Mouse (Mus musculus) E14TG2a.4 (cell line): ENCODE data around the gene Cln6.

Experiments
- CTCF ChIP-seq: conservative IDR thresholded peaks from 2 replicates; pipeline ENCODE4 v1.5.1; 2014; ENCODE audit warnings: low read length
- NANOG ChIP-seq: IDR thresholded peaks from 2 replicates; pipeline ENCODE4 v1.6.1; 2014; ENCODE audit warnings: borderline replicate concordance, low read length, mixed read lengths
- POU5F1 ChIP-seq: IDR thresholded peaks from 2 replicates; pipeline ENCODE4 v1.6.1; 2014; ENCODE audit warnings: low read length, borderline replicate concordance

- TF ChIP-seq CTCF (no peak), POU5F1 (no peak), NANOG (no peak)
These were observed 48.7 kb upstream of the Cln6 start for GRCm38 (mm10) chr9:62789856-62790255.
